Mouse (Mus musculus) fibroblast of lung, adult 2 months (primary cell): ENCODE data around the gene Pdzd7.

Experiments used
- DNase-seq: peaks from one replicate; pipeline ENCODE4 v3.0.0-alpha.2; 2011; ENCODE audit warnings: low read depth

The Pdzd7 gene

GRCm38 (mm10) chr19:45012219-45012618 is 33.3 kb downstream of the Pdzd7 start:
- DNase-seq = no peak

- no peak for DNase-seq
Measured at GRCm38 (mm10) chr19:45010646-45011045, 34.9 kb downstream of the Pdzd7 start.

GRCm38 (mm10) chr19:45007425-45008191 is 37.9 kb downstream of the Pdzd7 start:
- no peak for DNase-seq

- DNase-seq = no peak
Measured at GRCm38 (mm10) chr19:45007021-45007420, 38.5 kb downstream of the Pdzd7 start.

- DNase-seq = peak; percentile 75
Measured at GRCm38 (mm10) chr19:45005957-45006712, 39.4 kb downstream of the Pdzd7 start, which contains the start of gene Mrpl43. Mrpl43 (minus strand) TSS chr19:45006442.

GRCm38 (mm10) chr19:45005444-45005843 is 40.1 kb downstream of the Pdzd7 start, which contains the start of gene Twnk:
Twnk (plus strand) TSS chr19:45005663.
- DNase-seq = no peak

- DNase-seq = no peak
Measured at GRCm38 (mm10) chr19:45003740-45004516, 41.6 kb downstream of the Pdzd7 start.

GRCm38 (mm10) chr19:45002301-45002700 is 43.2 kb downstream of the Pdzd7 start:
- no peak for DNase-seq

GRCm38 (mm10) chr19:44999647-45000046 is 45.9 kb downstream of the Pdzd7 start:
- no peak for DNase-seq

GRCm38 (mm10) chr19:44997786-44998185 is 47.7 kb downstream of the Pdzd7 start:
- no peak for DNase-seq

GRCm38 (mm10) chr19:44992712-44993111 is 52.8 kb downstream of the Pdzd7 start:
- no peak for DNase-seq

- DNase-seq = no peak
Measured at GRCm38 (mm10) chr19:44992246-44992645, 53.3 kb downstream of the Pdzd7 start.

- DNase-seq = no peak
Measured at GRCm38 (mm10) chr19:44991031-44991430, 54.5 kb downstream of the Pdzd7 start.

- DNase-seq = no peak
Measured at GRCm38 (mm10) chr19:44989567-44990495, 55.7 kb downstream of the Pdzd7 start.

GRCm38 (mm10) chr19:44988831-44989566 is 56.5 kb downstream of the Pdzd7 start, which contains the start of gene Sema4g:
Sema4g (plus strand) TSS chr19:44989101.
- no peak for DNase-seq

GRCm38 (mm10) chr19:44988321-44988720 is 57.2 kb downstream of the Pdzd7 start:
- no peak for DNase-seq

- no peak for DNase-seq
Measured at GRCm38 (mm10) chr19:44987851-44988250, 57.7 kb downstream of the Pdzd7 start.

- no peak for DNase-seq
Measured at GRCm38 (mm10) chr19:44987004-44987403, 58.5 kb downstream of the Pdzd7 start.

GRCm38 (mm10) chr19:44985159-44985988 is 60.1 kb downstream of the Pdzd7 start:
- DNase-seq = no peak

GRCm38 (mm10) chr19:44984420-44984819 is 61.1 kb downstream of the Pdzd7 start:
- no peak for DNase-seq
